Mouse (Mus musculus): ENCODE results near the gene Ankrd44. TPM values are rescaled to one million over a fixed set of nuclear protein-coding genes. Genes with fewer than 3 reads are reported as not detected.
A peak's percentile ranks its signal among the peaks of the same experiment; 100 is the strongest.

Gene Ankrd44
- polyA plus RNA-seq, 1 experiment: 4.6 TPM

DNA sequence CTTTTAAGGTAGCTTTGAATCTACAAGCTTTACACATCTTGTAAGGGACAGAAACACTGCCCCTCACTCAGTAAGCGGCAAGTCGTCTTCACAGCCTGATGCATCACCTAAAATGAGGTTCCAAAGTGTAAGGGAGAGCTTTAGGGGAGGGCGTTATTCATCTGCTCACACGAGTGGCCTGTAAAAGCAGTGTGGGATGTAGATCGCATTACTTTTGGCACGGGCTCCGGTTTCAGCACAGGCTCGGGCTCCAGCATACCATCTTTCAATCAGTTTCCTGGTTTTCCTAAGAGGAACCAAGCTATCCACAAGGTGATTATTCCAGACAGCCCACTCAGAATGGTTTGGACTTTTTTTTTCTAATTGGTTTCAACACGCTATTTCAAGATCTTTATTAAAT is 74.6 kb downstream of the Ankrd44 start:
- no peak overlapping the region for H3ac ChIP-seq (ENCODE audit: control insufficient read depth, insufficient read length)
- no peaks in the 10 kb centered on the region for H3K79me2 ChIP-seq (ENCODE audit: control insufficient read depth, insufficient read depth)
- H3K4me3 ChIP-seq: no peak overlapping the region
- no peaks in the 10 kb centered on the region for H3K27me3 ChIP-seq (ENCODE audit: control insufficient read depth, insufficient read depth, insufficient read length)
- peak overlapping the region; percentile 12 for H3K4me2 ChIP-seq (ENCODE audit: low read depth)
- H3K36me3 ChIP-seq (ENCODE audit: control insufficient read depth, insufficient read depth): no peaks in the 10 kb centered on the region
- TF ChIP-seq USF1 (IDR thresholded peaks at IDR 0.05; ENCODE audit: low read depth) (no peak), MYOD1 (IDR thresholded peaks at IDR 0.05; ENCODE audit: control insufficient read depth in 1 of 3, insufficient read length in 2 of 3, low read depth in 2 of 3) (no peak)

DNA sequence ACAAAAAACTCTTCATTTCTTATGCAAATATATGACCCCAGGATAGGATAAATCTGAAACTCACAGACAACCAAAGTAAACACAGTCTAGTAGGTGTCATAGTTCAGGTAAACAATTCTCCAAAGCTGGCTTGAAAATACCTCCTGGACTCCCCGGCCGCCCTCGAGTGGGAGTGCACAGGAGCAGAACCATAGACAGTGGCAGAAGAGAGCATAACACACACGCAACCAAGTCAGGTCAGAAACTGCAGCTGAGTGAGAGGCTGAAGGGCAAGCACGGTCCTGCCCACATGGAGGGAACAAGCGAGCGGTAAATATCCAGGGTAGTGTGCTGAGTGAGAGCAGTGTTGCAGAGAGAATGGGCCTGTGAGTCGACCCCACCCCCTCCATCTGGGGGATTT is 76.1 kb downstream of the Ankrd44 start:
- H3ac ChIP-seq (ENCODE audit: control insufficient read depth, insufficient read length): no peak overlapping the region
- TF ChIP-seq E2F4 (IDR thresholded peaks at IDR 0.05; ENCODE audit: insufficient read depth) (no peak), POLR2AphosphoS2 (IDR thresholded peaks at IDR 0.05; ENCODE audit: insufficient read length, low read depth) (no peak), TCF12 (IDR thresholded peaks at IDR 0.05; ENCODE audit: insufficient read depth, poor library complexity, severe bottlenecking) (no peak), TCF3 (IDR thresholded peaks at IDR 0.05; ENCODE audit: insufficient read length, low read depth) (no peak), USF1 (IDR thresholded peaks at IDR 0.05; ENCODE audit: low read depth) (no peak), SRF (IDR thresholded peaks at IDR 0.05; ENCODE audit: control insufficient read depth, insufficient read length, low read depth) (no peak)
- H3K79me2 ChIP-seq (ENCODE audit: control insufficient read depth, insufficient read depth): no peaks in the 10 kb centered on the region
- H3K4me3 ChIP-seq: no peak overlapping the region
- H3K4me2 ChIP-seq (ENCODE audit: low read depth): no peak overlapping the region
- H3K36me3 ChIP-seq (ENCODE audit: control insufficient read depth, insufficient read depth): no peaks in the 10 kb centered on the region
- H3K27me3 ChIP-seq (ENCODE audit: control insufficient read depth, insufficient read depth, insufficient read length): no peaks in the 10 kb centered on the region

DNA sequence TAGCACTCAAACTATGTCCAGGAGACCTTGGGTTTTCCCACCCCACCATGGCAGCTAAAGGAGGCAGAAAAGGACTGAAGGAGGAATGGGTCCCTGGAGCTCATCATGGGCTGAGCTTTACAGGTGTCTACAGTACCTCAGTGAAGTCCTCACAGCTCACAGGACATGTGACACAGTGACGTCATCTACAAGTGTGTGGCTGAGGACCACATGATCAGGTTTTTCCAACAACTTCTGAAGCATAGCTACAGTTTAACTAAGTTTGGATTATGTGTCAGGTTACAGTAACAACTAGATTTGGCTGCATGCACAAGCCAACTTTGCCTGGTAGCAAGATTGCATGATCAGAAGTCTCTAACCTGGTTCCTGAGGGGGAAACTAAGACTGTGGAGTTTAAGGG is 78.9 kb downstream of the Ankrd44 start:
- Histone ChIP-seq H3K27me3 (ENCODE audit: control insufficient read depth, insufficient read depth, insufficient read length) (no peaks in the 10 kb centered on the region), H3K79me2 (ENCODE audit: control insufficient read depth, insufficient read depth) (no peaks in the 10 kb centered on the region), H3K36me3 (ENCODE audit: control insufficient read depth, insufficient read depth) (no peaks in the 10 kb centered on the region), H3ac (ENCODE audit: control insufficient read depth, insufficient read length) (no peak overlapping the region), H3K4me2 (ENCODE audit: low read depth) (no peak overlapping the region), H3K4me3 (no peak overlapping the region)
- TF ChIP-seq TCF12 (IDR thresholded peaks at IDR 0.05; ENCODE audit: insufficient read depth, poor library complexity, severe bottlenecking) (no peak), MYOG (IDR thresholded peaks at IDR 0.05; ENCODE audit: control insufficient read depth in 1 of 3, insufficient read depth in 1 of 3, insufficient read length in 2 of 3, low read depth in 2 of 3) (no peak), POLR2A (IDR thresholded peaks at IDR 0.05; ENCODE audit: insufficient read length, low read depth) (no peak), USF1 (IDR thresholded peaks at IDR 0.05; ENCODE audit: low read depth) (peak; percentile 4), POLR2AphosphoS2 (IDR thresholded peaks at IDR 0.05; ENCODE audit: insufficient read length, low read depth) (no peak)

DNA sequence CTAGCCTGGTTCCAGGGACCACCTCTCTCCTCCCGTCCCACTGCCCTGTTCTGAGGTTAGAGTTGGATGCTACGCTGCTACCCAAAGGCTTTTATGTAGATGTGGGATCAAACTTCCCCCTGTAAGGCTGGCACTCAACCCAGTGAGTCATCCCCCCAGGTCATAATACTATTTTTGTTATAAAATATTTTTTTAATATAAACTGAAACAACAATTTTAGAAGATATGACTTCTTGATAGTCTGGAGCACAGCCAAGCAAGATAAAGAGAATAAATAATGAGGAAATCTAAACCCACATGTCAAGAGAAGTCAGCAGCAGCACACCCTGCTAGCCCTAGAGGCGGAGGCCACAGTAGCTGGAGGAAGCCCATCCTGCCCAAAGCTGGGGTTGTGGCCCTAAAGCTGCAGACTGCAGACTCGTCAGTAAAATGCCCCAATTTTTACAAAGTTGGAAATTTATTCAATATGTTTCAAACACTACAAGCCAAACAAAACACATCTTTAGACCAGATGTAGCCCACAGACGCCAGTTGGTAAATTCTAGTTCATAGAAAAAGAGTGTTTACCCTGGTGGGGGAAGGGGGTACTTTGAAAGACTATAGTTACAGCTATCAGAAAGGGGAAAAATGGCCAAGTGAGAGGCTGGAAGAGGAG is 79.7 kb downstream of the Ankrd44 start:
- TF ChIP-seq MAX (IDR thresholded peaks at IDR 0.05; ENCODE audit: low read depth) (no peak), USF1 (IDR thresholded peaks at IDR 0.05; ENCODE audit: low read depth) (no peak), POLR2AphosphoS2 (IDR thresholded peaks at IDR 0.05; ENCODE audit: insufficient read length, low read depth) (no peak), POLR2A (IDR thresholded peaks at IDR 0.05; ENCODE audit: insufficient read length, low read depth) (no peak), CEBPB (IDR thresholded peaks at IDR 0.05; ENCODE audit: insufficient read depth, poor library complexity, severe bottlenecking) (no peak)
- Histone ChIP-seq H3K27me3 (ENCODE audit: control insufficient read depth, insufficient read depth, insufficient read length) (no peaks in the 10 kb centered on the region), H3K79me2 (ENCODE audit: control insufficient read depth, insufficient read depth) (no peaks in the 10 kb centered on the region), H3ac (ENCODE audit: control insufficient read depth, insufficient read length) (no peak overlapping the region), H3K4me2 (ENCODE audit: low read depth) (no peak overlapping the region), H3K4me3 (no peak overlapping the region), H3K36me3 (ENCODE audit: control insufficient read depth, insufficient read depth) (no peaks in the 10 kb centered on the region)

DNA sequence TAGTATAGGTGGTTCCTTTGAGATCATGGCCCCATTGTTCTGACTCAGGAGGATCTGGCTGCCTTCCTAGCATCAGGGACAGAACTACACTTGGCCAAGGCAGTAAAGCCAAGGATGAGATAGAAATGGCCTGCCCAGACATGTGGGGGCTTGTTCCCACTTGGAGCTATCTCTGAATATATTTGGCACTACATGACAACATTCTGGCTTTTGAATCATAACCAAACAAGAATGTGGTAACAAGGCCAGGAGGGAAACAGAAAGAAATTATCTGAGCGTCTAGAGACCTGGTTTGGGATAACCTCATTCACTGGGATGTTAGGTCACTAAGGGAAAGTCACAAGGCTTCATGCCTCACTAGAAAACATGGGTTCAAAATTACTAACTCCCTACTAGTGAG is 81.8 kb downstream of the Ankrd44 start:
- Histone ChIP-seq H3K4me3 (no peak overlapping the region), H3K27me3 (ENCODE audit: control insufficient read depth, insufficient read depth, insufficient read length) (no peaks in the 10 kb centered on the region), H3ac (ENCODE audit: control insufficient read depth, insufficient read length) (no peak overlapping the region), H3K79me2 (ENCODE audit: control insufficient read depth, insufficient read depth) (no peaks in the 10 kb centered on the region), H3K36me3 (ENCODE audit: control insufficient read depth, insufficient read depth) (no peaks in the 10 kb centered on the region), H3K4me2 (ENCODE audit: low read depth) (no peak overlapping the region)
- no peak for TF ChIP-seq MYOD1 (IDR thresholded peaks at IDR 0.05; ENCODE audit: control insufficient read depth in 1 of 3, insufficient read length in 2 of 3, low read depth in 2 of 3)
- no peak for TF ChIP-seq USF1 (IDR thresholded peaks at IDR 0.05; ENCODE audit: low read depth)
- no peak for TF ChIP-seq MYOG (IDR thresholded peaks at IDR 0.05; ENCODE audit: control insufficient read depth in 1 of 3, insufficient read depth in 1 of 3, insufficient read length in 2 of 3, low read depth in 2 of 3)
- TF ChIP-seq POLR2A (IDR thresholded peaks at IDR 0.05; ENCODE audit: insufficient read length, low read depth): no peak
- no peak for TF ChIP-seq MAX (IDR thresholded peaks at IDR 0.05; ENCODE audit: low read depth)
- no peak for TF ChIP-seq TCF3 (IDR thresholded peaks at IDR 0.05; ENCODE audit: insufficient read length, low read depth)
- no peak for TF ChIP-seq CEBPB (IDR thresholded peaks at IDR 0.05; ENCODE audit: insufficient read depth, poor library complexity, severe bottlenecking)
- no peak for TF ChIP-seq TCF12 (IDR thresholded peaks at IDR 0.05; ENCODE audit: insufficient read depth, poor library complexity, severe bottlenecking)
- no peak for TF ChIP-seq SRF (IDR thresholded peaks at IDR 0.05; ENCODE audit: control insufficient read depth, insufficient read length, low read depth)
- TF ChIP-seq E2F4 (IDR thresholded peaks at IDR 0.05; ENCODE audit: insufficient read depth): no peak
- TF ChIP-seq POLR2AphosphoS2 (IDR thresholded peaks at IDR 0.05; ENCODE audit: insufficient read length, low read depth): no peak
- TF ChIP-seq REST (IDR thresholded peaks at IDR 0.05; ENCODE audit: insufficient read depth, insufficient read length): no peak

All from myocyte (in vitro differentiated cells).